Mouse (Mus musculus) MEL (cell line): ENCODE results near the gene Rapgef6. TPM values are rescaled to one million over a fixed set of nuclear protein-coding genes. Genes with fewer than 3 reads are reported as not detected.
A peak's percentile ranks its signal among the peaks of the same experiment; 100 is the strongest.

Experiments
- DNase-seq: peaks from one replicate; pipeline ENCODE4 v3.0.0; 2011; ENCODE audit warnings: low read depth, low spot score
- H3K27ac ChIP-seq: 2 replicates; pipeline ENCODE4 v1.5.1; 2012; ENCODE audit warnings: low read depth, mild to moderate bottlenecking, control low read depth, low read length, moderate library complexity; ENCODE audit not compliant: control insufficient read depth
- H3K27me3 ChIP-seq, 2 experiments: fragments of 150-350 bp in 1 of 2; sonication (generic) in 1 of 2; 2 replicates each; pipeline ENCODE4 v1.6.1; 2012; ENCODE audit warnings: low read length in 2 of 2, mild to moderate bottlenecking in 2 of 2, improper control_type of control experiment in 1 of 2, moderate library complexity in 1 of 2; ENCODE audit not compliant: insufficient read depth in 2 of 2, control insufficient read depth in 1 of 2
- H3K36me3 ChIP-seq, 2 experiments: 2 replicates each; pipeline ENCODE4 v1.6.1; 2012 to 2014; ENCODE audit warnings: low read length in 2 of 2, improper control_type of control experiment in 1 of 2, inconsistent platforms in 1 of 2, mild to moderate bottlenecking in 1 of 2; ENCODE audit not compliant: insufficient read depth in 2 of 2, control insufficient read depth in 1 of 2
- H3K4me1 ChIP-seq, 2 experiments: fragments of 150-350 bp in 1 of 2; sonication (generic) in 1 of 2; 2 replicates each; pipeline ENCODE4 v1.6.1; 2012; ENCODE audit warnings: low read length in 2 of 2, improper control_type of control experiment in 1 of 2, mild to moderate bottlenecking in 1 of 2; ENCODE audit not compliant: insufficient read depth in 2 of 2, control insufficient read depth in 1 of 2
- H3K4me3 ChIP-seq, 2 experiments: fragments of 150-350 bp in 1 of 2; sonication (generic) in 1 of 2; 2 replicates each; pipeline ENCODE4 v1.5.1; 2012; ENCODE audit warnings: low read depth in 2 of 2, low read length in 2 of 2, mild to moderate bottlenecking in 2 of 2, moderate library complexity in 2 of 2, control low read depth in 1 of 2, improper control_type of control experiment in 1 of 2; ENCODE audit not compliant: control insufficient read depth in 1 of 2, insufficient read depth in 1 of 2
- H3K79me2 ChIP-seq: 2 replicates; pipeline ENCODE4 v1.6.1; 2012; ENCODE audit warnings: mild to moderate bottlenecking, low read length, moderate library complexity; ENCODE audit not compliant: control insufficient read depth, poor library complexity, insufficient read depth
- H3K9ac ChIP-seq: 2 replicates; pipeline ENCODE4 v1.6.1; 2012; ENCODE audit warnings: low read depth, mild to moderate bottlenecking, control low read depth, low read length, moderate library complexity; ENCODE audit not compliant: control insufficient read depth, poor library complexity, severe bottlenecking
- H3K9me3 ChIP-seq: fragments of 150-350 bp; sonication (generic); replicated peaks from 2 replicates; pipeline ENCODE4 v1.6.1; 2012; ENCODE audit warnings: mild to moderate bottlenecking, low read length, improper control_type of control experiment, moderate library complexity; ENCODE audit not compliant: insufficient read depth
- CHD1 ChIP-seq: IDR thresholded peaks from 2 replicates; pipeline ENCODE4 v1.6.1; 2012; ENCODE audit warnings: low read depth, mild to moderate bottlenecking, inconsistent platforms, low read length, improper control_type of control experiment
- CHD2 ChIP-seq: IDR thresholded peaks from 2 replicates; pipeline ENCODE4 v1.6.1; 2011; ENCODE audit warnings: low read length, improper control_type of control experiment
- CTCF ChIP-seq, 3 experiments: IDR thresholded peaks in 2 of 3; conservative IDR thresholded peaks in 1 of 3; 2 replicates each; pipeline ENCODE4 v1.5.1; 2011 to 2012; ENCODE audit warnings: low read length in 3 of 3, low read depth in 2 of 3, mild to moderate bottlenecking in 2 of 3, improper control_type of control experiment in 1 of 3, inconsistent platforms in 1 of 3, mixed read lengths in 1 of 3, moderate library complexity in 1 of 3; ENCODE audit not compliant: control insufficient read depth in 1 of 3, insufficient read depth in 1 of 3, poor library complexity in 1 of 3, severe bottlenecking in 1 of 3
- E2F4 ChIP-seq: IDR thresholded peaks from 2 replicates; pipeline ENCODE4 v1.6.1; 2011; ENCODE audit warnings: low read depth, low read length, improper control_type of control experiment, borderline replicate concordance
- ELF1 ChIP-seq: IDR thresholded peaks from 2 replicates; pipeline ENCODE4 v1.6.1; 2014; ENCODE audit warnings: low read depth, mild to moderate bottlenecking, inconsistent platforms, low read length, improper control_type of control experiment, moderate library complexity
- ETS1 ChIP-seq: IDR thresholded peaks from 2 replicates; pipeline ENCODE4 v1.6.1; 2012; ENCODE audit warnings: low read depth, mild to moderate bottlenecking, inconsistent platforms, low read length, improper control_type of control experiment, moderate library complexity
- GABPA ChIP-seq: IDR thresholded peaks from 2 replicates; pipeline ENCODE4 v1.6.1; 2012; ENCODE audit warnings: low read depth, mild to moderate bottlenecking, inconsistent platforms, low read length, improper control_type of control experiment, moderate library complexity
- GATA1 ChIP-seq: IDR thresholded peaks from 2 replicates; pipeline ENCODE4 v1.6.1; 2011; ENCODE audit warnings: low read depth, low read length, improper control_type of control experiment
- HCFC1 ChIP-seq: IDR thresholded peaks from 2 replicates; pipeline ENCODE4 v1.6.1; 2012; ENCODE audit warnings: low read depth, mild to moderate bottlenecking, inconsistent platforms, low read length, improper control_type of control experiment, moderate library complexity
- KAT2A ChIP-seq: conservative IDR thresholded peaks from 2 replicates; pipeline ENCODE4 v1.6.1; 2012; ENCODE audit warnings: low read depth, low read length, improper control_type of control experiment, inconsistent platforms
- MAX ChIP-seq: IDR thresholded peaks from 2 replicates; pipeline ENCODE4 v1.6.1; 2011; ENCODE audit warnings: low read length, improper control_type of control experiment
- MAZ ChIP-seq: IDR thresholded peaks from 2 replicates; pipeline ENCODE4 v1.6.1; 2012; ENCODE audit warnings: low read depth, mild to moderate bottlenecking, inconsistent platforms, low read length, improper control_type of control experiment
- MYB ChIP-seq: IDR thresholded peaks from 2 replicates; pipeline ENCODE4 v1.6.1; 2011; ENCODE audit warnings: mild to moderate bottlenecking, low read depth, low read length, improper control_type of control experiment
- MYC ChIP-seq: IDR thresholded peaks from 2 replicates; pipeline ENCODE4 v1.6.1; 2011; ENCODE audit warnings: low read depth, mild to moderate bottlenecking, low read length, improper control_type of control experiment, moderate library complexity
- NELFE ChIP-seq: IDR thresholded peaks from 2 replicates; pipeline ENCODE4 v1.6.1; 2011; ENCODE audit warnings: low read depth, low read length, improper control_type of control experiment
- NRF1 ChIP-seq: IDR thresholded peaks from 2 replicates; pipeline ENCODE4 v1.6.1; 2014; ENCODE audit warnings: low read depth, mild to moderate bottlenecking, inconsistent platforms, low read length, improper control_type of control experiment, moderate library complexity; ENCODE audit not compliant: poor library complexity, insufficient read depth, severe bottlenecking
- RCOR1 ChIP-seq: IDR thresholded peaks from 2 replicates; pipeline ENCODE4 v1.6.1; 2012; ENCODE audit warnings: low read depth, mild to moderate bottlenecking, inconsistent platforms, low read length, improper control_type of control experiment
- SIN3A ChIP-seq: IDR thresholded peaks from 2 replicates; pipeline ENCODE4 v1.6.1; 2012; ENCODE audit warnings: low read length, improper control_type of control experiment, inconsistent platforms
- SMC3 ChIP-seq: IDR thresholded peaks from 2 replicates; pipeline ENCODE4 v1.6.1; 2011; ENCODE audit warnings: low read depth, low read length, improper control_type of control experiment
- TAL1 ChIP-seq: IDR thresholded peaks from 2 replicates; pipeline ENCODE4 v1.6.1; 2012; ENCODE audit warnings: mild to moderate bottlenecking, inconsistent platforms, low read length, moderate library complexity, mixed read lengths
- TBP ChIP-seq: IDR thresholded peaks from 2 replicates; pipeline ENCODE4 v1.8.0; 2011; ENCODE audit warnings: low read depth, low read length, improper control_type of control experiment
- TCF12 ChIP-seq: IDR thresholded peaks from 2 replicates; pipeline ENCODE4 v1.6.1; 2014; ENCODE audit warnings: low read depth, mild to moderate bottlenecking, inconsistent platforms, low read length, improper control_type of control experiment, moderate library complexity
- USF2 ChIP-seq, 2 experiments: IDR thresholded peaks; 2 replicates each; pipeline ENCODE4 v1.6.1; 2011 to 2012; ENCODE audit warnings: improper control_type of control experiment in 2 of 2, low read length in 2 of 2, borderline replicate concordance in 1 of 2, inconsistent platforms in 1 of 2, low read depth in 1 of 2, mild to moderate bottlenecking in 1 of 2; ENCODE audit not compliant: insufficient read depth in 1 of 2
- ZC3H11A ChIP-seq: IDR thresholded peaks from 2 replicates; pipeline ENCODE4 v1.6.1; 2012; ENCODE audit warnings: low read depth, mild to moderate bottlenecking, inconsistent platforms, low read length, improper control_type of control experiment
- ZMIZ1 ChIP-seq: IDR thresholded peaks from 2 replicates; pipeline ENCODE4 v1.6.1; 2012; ENCODE audit warnings: low read depth, mild to moderate bottlenecking, inconsistent platforms, low read length, improper control_type of control experiment, moderate library complexity
- ZNF384 ChIP-seq: IDR thresholded peaks from 2 replicates; pipeline ENCODE4 v1.6.1; 2012; ENCODE audit warnings: low read depth, mild to moderate bottlenecking, inconsistent platforms, low read length, improper control_type of control experiment
- polyA plus RNA-seq, 2 experiments: library from polyadenylated mRNA; stranded (reverse) in 1 of 2; unstranded in 1 of 2; fragments of >175 nt in 1 of 2; fragments of >200 nt in 1 of 2; gene quantifications; 2 replicates each; pipeline versions ENCODE4 v1.2.1 to v1.2.4; 2012; ENCODE audit warnings: low replicate concordance in 2 of 2, low read depth in 1 of 2; ENCODE audit not compliant: insufficient read length in 2 of 2, insufficient read depth in 1 of 2, missing spikeins in 1 of 2
- total RNA-seq: library from RNA; depleted of rRNA; stranded (reverse); fragments of 300-350 nt; gene quantifications from 2 replicates; pipeline ENCODE4 v1.2.3, GENCODE M21; 2012

Gene Rapgef6
- total and polyA plus RNA-seq, 3 experiments, result 21.1 to 31.8 TPM; not detected in 1

DNA sequence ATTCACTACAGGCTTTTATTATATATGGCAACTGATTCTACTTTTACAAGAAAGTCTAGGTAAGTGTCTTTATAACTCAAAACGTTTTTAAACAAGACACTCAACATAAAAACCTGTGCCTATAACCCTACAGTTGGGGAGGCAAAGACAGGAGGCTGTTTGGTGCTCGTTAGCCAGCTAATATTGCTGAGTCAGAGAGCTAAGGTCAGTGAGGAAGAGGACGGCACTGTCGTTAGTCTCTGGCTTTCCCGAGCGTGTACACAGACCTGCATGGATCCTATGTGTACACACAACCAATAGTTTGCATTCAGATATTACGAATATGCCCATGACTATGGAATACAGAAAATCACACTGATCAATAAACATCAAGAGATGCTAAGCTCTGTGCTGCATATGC, 208.7 kb downstream of the Rapgef6 start:
- Histone ChIP-seq H3K27ac (no peak overlapping the region), H3K27me3 (no peaks in the 10 kb centered on the region), H3K4me3 (no peak overlapping the region), H3K79me2 (no peaks in the 10 kb centered on the region), H3K36me3 (peaks cover 2 to 9% of the 10 kb centered on the region in 2 experiments), H3K4me1 (peaks cover 0 to 4% of the 10 kb centered on the region in 2 experiments; a peak in 2 of 4 replicates)
- no peak for DNase-seq
- TF ChIP-seq GATA1, result no peak
- no peak for TF ChIP-seq CHD2
- no peak for TF ChIP-seq USF2 (IDR thresholded peaks at IDR 0.05; ENCODE audit: borderline replicate concordance in 1 of 2, insufficient read depth in 1 of 2, low read depth in 1 of 2, low read length in 2 of 2)
- no peak for TF ChIP-seq NRF1
- TF ChIP-seq HCFC1, result no peak
- TF ChIP-seq CHD1, result no peak
- no peak for TF ChIP-seq TCF12
- no peak for TF ChIP-seq ZC3H11A
- TF ChIP-seq MAX, result no peak
- TF ChIP-seq MAZ, result no peak
- TF ChIP-seq CTCF (IDR thresholded peaks at IDR 0.05 in 2 of 3, conservative IDR thresholded peaks at IDR 0.05 in 1 of 3; ENCODE audit: control insufficient read depth in 1 of 3, insufficient read depth in 1 of 3, low read depth in 2 of 3, low read length in 3 of 3, poor library complexity in 1 of 3, severe bottlenecking in 1 of 3), result no peak
- TF ChIP-seq SMC3, result no peak
- TF ChIP-seq ELF1, result no peak
- TF ChIP-seq TAL1, result no peak
- TF ChIP-seq, all 39 proteins: peak for 0
- H3K9me3 ChIP-seq, result no peaks in the 10 kb centered on the region
- no peak overlapping the region for H3K9ac ChIP-seq

DNA sequence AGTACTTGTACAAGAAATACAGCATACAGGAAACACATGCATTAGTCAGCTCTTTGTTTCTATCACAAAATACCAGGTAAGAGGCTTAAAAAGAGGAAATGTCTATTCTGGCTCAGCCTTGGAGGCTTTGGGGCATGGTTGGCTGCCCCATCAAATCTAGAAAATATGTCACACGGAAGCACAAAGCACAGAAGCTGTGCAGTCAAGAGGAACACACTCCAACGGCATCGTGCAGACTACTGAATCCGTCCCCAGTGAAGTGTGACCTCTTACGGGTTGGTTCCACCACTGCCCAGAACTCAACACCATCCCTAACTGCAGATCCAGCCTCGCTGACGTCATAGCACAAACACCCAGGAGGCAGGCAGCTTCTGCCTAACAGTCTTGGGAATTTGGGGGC, 210.9 kb downstream of the Rapgef6 start:
- Histone ChIP-seq H3K9me3 (no peaks in the 10 kb centered on the region), H3K36me3 (peaks cover 2 to 15% of the 10 kb centered on the region in 2 experiments), H3K27me3 (no peaks in the 10 kb centered on the region), H3K79me2 (no peaks in the 10 kb centered on the region), H3K4me3 (no peak overlapping the region), H3K27ac (no peak overlapping the region), H3K9ac (no peak overlapping the region), H3K4me1 (peaks cover 0 to 6% of the 10 kb centered on the region in 2 experiments; a peak in 2 of 4 replicates)
- peak; percentile 54 for DNase-seq
- TF ChIP-seq SIN3A, result no peak
- TF ChIP-seq CHD1, result no peak
- no peak for TF ChIP-seq GATA1
- no peak for TF ChIP-seq MYB
- no peak for TF ChIP-seq ETS1
- no peak for TF ChIP-seq KAT2A
- TF ChIP-seq ZC3H11A, result no peak
- TF ChIP-seq TBP, result no peak
- no peak for TF ChIP-seq ZMIZ1
- no peak for TF ChIP-seq SMC3
- no peak for TF ChIP-seq RCOR1
- no peak for TF ChIP-seq HCFC1
- TF ChIP-seq MYC, result no peak
- TF ChIP-seq E2F4, result no peak
- no peak for TF ChIP-seq ELF1
- no peak for TF ChIP-seq ZNF384
- no peak for TF ChIP-seq GABPA
- no peak for TF ChIP-seq NELFE
